Mouse (Mus musculus): Measurements from ENCODE around the gene Rnft1.
"Not testable (repeated sequence)": the region's sequence is repeated elsewhere in the genome, so short reads cannot be mapped to it uniquely, and the experiment has no call there.

DNA sequence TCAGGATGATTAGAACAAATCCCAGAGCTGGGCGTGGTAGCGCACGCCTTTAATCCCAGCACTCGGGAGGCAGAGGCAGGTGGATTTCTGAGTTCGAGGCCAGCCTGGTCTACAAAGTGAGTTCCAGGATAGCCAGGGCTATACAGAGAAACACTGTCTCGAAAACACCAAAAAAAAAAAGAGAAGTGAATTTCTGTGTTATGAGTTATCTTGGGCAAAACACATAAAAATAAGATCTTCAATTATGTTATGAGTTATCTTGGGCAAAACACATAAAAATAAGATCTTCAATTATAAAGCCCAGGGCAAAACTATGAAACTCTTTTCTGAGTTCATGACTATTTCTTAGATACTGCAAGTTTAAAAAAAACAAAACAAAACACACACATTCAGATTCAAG lies 48.8 kb downstream of the Rnft1 start:
- TF ChIP-seq CTCF (IDR thresholded peaks at IDR 0.05; ENCODE audit: low read depth); EP300 (optimal IDR thresholded peaks at IDR 0.05): not testable (repeated sequence)

Data from stomach, postnatal 0 days (tissue).